In the genomic region with DNA sequence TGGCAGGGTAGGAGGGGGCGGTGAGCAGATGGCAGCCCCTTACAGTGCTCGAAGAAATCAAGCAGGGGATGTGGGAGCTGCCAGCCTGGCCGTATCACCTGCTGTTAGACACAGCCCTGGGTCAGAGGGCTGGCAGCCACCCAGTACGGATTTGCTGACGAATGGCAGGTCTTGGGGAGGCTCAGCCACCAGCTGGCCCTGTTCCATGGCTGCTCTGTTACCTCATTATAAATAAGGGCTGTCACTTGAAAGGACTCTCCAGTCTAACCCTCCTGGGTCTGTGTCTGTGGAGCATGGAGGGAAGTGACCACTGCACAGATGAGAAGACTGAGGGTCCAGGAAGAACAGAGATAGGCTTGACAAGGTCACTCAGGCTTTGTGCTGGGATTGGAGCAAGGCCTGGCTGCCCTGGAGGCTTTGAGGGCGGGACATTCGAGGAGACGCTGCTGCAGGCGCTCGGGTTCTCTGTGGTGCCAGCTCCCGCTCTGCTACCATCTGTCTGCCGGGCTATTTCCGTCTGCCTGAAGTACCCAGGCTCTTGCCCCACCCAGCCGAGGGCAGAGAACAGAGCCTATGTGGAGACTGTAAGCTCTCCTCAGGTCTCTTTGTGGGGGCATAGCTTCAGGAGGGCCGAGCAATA, we compare ENCODE assay signal across 8 mouse cellular contexts.
DNase-seq lines count a peak whose midpoint lies in the region.

No protein-coding gene starts in this region.

- peak; percentile 6 to 23 for DNase-seq in kidney, postnatal 4 days
- DNase-seq in kidney, adult 8-10 months, result no peak
- DNase-seq in cerebellum, postnatal 10 days, result peak; percentile 99 to 100
- peak; percentile 44 to 66 for DNase-seq in left cerebral cortex, adult 18-20 months (ENCODE audit: low spot score in 2 of 2)
- DNase-seq in right cerebral cortex, postnatal 14 days, result peak; percentile 60
- DNase-seq in urinary bladder, postnatal 36 days (ENCODE audit: low spot score in 2 of 2), result no peak
- no peak for DNase-seq in embryo, embryonic 11 days
- no peak for DNase-seq in heart, postnatal 14 days

- intact Hi-C loops in heart, postnatal 14 days (cut with DNase I), result no loop called here

Comparison
In these comparisons a context has a peak if more than half of its experiments do, and no peak if none do; other contexts are left out.
1. DNase-seq: peak in kidney, postnatal 4 days (2 of 2), cerebellum, postnatal 10 days (2 of 2), left cerebral cortex, adult 18-20 months (2 of 2) and right cerebral cortex, postnatal 14 days (single experiment); none in kidney, adult 8-10 months (0 of 2), urinary bladder, postnatal 36 days (0 of 2), embryo, embryonic 11 days (single experiment) and heart, postnatal 14 days (0 of 2).